Mouse (Mus musculus) fat pad, adult 2 months (tissue): Measurements from ENCODE around the gene Olfr874.
A peak's percentile ranks its signal among the peaks of the same experiment; 100 is the strongest.

Source experiments
- DNase-seq: peaks from one replicate; pipeline ENCODE4 v3.0.0-alpha.2; 2011; ENCODE audit warnings: low read depth, low spot score; ENCODE audit errors: extremely low read depth

Olfr874 gene

DNA sequence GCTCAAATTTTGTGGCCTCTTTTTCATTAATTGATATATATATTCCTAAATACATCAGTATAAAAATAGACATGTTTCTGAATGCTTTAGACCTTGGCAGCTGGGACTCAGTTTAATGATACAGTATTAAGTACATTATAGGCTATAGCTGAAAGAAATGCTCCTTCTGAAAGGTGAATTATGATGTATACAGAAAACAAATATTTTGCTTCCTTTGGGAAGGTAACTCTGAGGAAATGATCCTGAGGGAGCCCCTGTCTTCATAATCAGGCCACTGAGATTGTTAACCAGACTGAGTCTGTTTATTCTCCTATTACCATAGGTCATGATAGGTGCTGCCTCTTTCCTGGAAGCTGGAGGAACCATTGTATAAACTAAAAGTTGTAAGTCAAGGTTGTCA is at the start of gene Olfr874:
Gene Olfr874, plus strand, starts transcription at position 301 of the 400 bp plus-strand sequence.
- no peak for DNase-seq

DNA sequence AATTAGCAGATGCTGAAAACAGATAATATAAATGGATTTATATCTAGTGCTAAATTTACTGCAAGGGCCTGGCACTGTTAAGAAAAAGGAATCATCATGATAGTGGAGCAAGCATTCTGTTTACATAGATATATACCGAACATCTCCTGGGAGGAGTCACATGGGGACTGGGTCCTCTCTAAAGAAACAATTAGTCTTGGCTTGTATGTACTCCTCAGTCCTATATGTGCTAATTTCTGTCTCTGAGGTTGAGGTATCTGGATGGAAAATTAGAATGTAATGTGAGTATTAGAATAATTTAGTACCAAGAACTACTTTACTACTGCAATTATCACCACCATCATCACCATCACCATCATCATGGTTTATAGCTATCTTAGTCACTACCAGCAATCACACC is 28.8 kb upstream of the Olfr874 start, which contains the start of gene Olfr160:
Gene Olfr160, minus strand, starts transcription at position 101 of the 400 bp plus-strand sequence.
- no peak for DNase-seq

DNA sequence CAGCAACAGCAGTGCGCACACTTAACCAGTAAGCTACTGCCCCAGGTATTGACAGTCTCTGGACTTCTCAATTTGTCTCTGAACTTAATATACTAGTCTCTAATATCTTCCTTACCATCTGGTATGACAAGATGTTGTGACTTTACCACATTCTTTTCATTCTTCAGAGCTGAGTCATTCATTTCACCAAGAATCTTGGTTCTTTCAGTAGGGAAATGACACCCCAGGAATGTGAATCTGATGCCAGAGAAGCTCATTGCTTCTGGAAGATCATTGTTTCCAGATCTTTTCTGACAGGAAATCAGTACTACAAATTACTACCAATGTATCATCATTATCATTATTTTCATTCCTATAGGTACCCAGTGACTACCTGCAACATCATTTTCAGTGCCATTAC is 10.6 kb upstream of the Olfr874 start:
- no peak for DNase-seq

- DNase-seq, result no peak
Measured at GRCm38 (mm10) chr9:37750319-37751075, 5.6 kb downstream of the Olfr874 start.

- no peak for DNase-seq
Measured at GRCm38 (mm10) chr9:37751467-37751866, 6.6 kb downstream of the Olfr874 start.

- DNase-seq, result no peak
Measured at GRCm38 (mm10) chr9:37752006-37752405, 7.1 kb downstream of the Olfr874 start.

DNA sequence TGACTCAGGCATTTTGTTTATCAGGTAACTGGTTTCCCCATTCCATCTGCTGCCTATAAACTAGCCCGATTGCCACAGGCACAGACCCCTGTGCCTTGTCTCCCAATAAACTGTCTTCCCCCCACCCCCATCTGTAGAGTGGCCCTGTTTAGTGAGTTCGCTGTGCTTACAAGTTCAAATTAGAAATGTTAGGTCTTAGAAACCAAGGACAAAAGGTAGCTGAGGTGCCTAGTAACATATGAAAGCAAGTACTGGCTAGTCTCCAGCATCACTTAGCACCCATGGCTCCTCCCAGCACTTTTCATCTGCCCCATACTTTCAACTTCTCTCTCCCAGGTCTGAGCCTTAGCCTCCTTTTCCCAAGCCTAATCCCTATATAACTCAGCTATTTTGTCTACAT is 16.8 kb downstream of the Olfr874 start:
- DNase-seq, result no peak

- DNase-seq, result no peak
Measured at GRCm38 (mm10) chr9:37762541-37762940, 17.6 kb downstream of the Olfr874 start.

DNA sequence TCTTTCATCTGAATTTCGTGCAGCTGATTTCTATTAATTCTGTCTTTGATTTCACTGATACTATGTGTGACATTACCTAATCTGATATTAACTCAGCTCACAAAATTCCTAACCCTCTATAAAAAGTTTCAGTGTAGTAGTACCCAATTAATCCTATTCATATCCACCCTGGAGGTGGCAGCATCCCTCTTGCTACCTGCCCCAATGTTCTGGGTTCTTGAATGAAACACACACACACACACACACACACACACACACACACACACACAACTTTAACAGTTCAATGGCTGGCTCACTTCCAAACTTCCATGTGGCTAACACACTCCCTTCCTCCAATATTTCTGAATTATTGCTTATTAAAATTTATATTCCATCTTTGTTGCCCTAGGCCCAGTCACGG is 25.8 kb downstream of the Olfr874 start:
- no peak for DNase-seq

GRCm38 (mm10) chr9:37771759-37772158 is 26.9 kb downstream of the Olfr874 start, which contains the start of gene Olfr875:
Olfr875 (plus strand) TSS chr9:37771857.
- DNase-seq, result no peak

- DNase-seq, result peak; percentile 21
Measured at GRCm38 (mm10) chr9:37782766-37783260, 37.9 kb downstream of the Olfr874 start.

GRCm38 (mm10) chr9:37783394-37784387 is 38.8 kb downstream of the Olfr874 start:
- DNase-seq, result peak; percentile 59

- DNase-seq, result no peak
Measured at GRCm38 (mm10) chr9:37786411-37786810, 41.5 kb downstream of the Olfr874 start.
